Mouse (Mus musculus) heart, adult 8-10 months (tissue): ENCODE measurements at regions not wholly inside any gene's neighbourhood (a gene's known extent, or its start where the extent isn't known, plus 50 kb on each side); places are given as distances from the start of the nearest gene placed in this dataset.

Source experiments
- DNase-seq: peaks from one replicate; pipeline ENCODE4 v3.0.0; 2022; ENCODE audit warnings: low spot score

- DNase-seq, result no peak
Measured at GRCm38 (mm10) chr10:99959279-99959678, 56.2 kb upstream of the Kitl start.

- no peak for DNase-seq
Measured at GRCm38 (mm10) chr10:99952486-99952885, 62.9 kb upstream of the Kitl start.

GRCm38 (mm10) chr10:99951718-99952117 is 63.7 kb upstream of the Kitl start:
- peak; percentile 62 for DNase-seq

- DNase-seq, result no peak
Measured at GRCm38 (mm10) chr10:99951316-99951715, 64.1 kb upstream of the Kitl start.

- DNase-seq, result no peak
Measured at GRCm38 (mm10) chr10:99948740-99949139, 66.7 kb upstream of the Kitl start.

- no peak for DNase-seq
Measured at GRCm38 (mm10) chr10:99945418-99945817, 70.0 kb upstream of the Kitl start.

- DNase-seq, result peak; percentile 21
Measured at GRCm38 (mm10) chr10:99941665-99942064, 73.8 kb upstream of the Kitl start.

- no peak for DNase-seq
Measured at GRCm38 (mm10) chr10:99938901-99939300, 76.5 kb upstream of the Kitl start.

GRCm38 (mm10) chr10:99937921-99938618 is 77.4 kb upstream of the Kitl start:
- no peak for DNase-seq

- no peak for DNase-seq
Measured at GRCm38 (mm10) chr10:99929191-99929590, 86.2 kb upstream of the Kitl start.

GRCm38 (mm10) chr10:99927913-99928312 is 87.5 kb upstream of the Kitl start:
- no peak for DNase-seq

- DNase-seq, result peak; percentile 23
Measured at GRCm38 (mm10) chr10:99926327-99926954, 89.0 kb upstream of the Kitl start.

GRCm38 (mm10) chr10:99924541-99924940 is 90.9 kb upstream of the Kitl start:
- DNase-seq, result no peak

- no peak for DNase-seq
Measured at GRCm38 (mm10) chr10:99919925-99920324, 95.5 kb upstream of the Kitl start.

GRCm38 (mm10) chr10:99918567-99919320 is 96.7 kb upstream of the Kitl start:
- no peak for DNase-seq

- no peak for DNase-seq
Measured at GRCm38 (mm10) chr10:99913846-99914187, 101.6 kb upstream of the Kitl start.

GRCm38 (mm10) chr10:99913001-99913845 is 102.2 kb upstream of the Kitl start:
- DNase-seq, result peak; percentile 24

GRCm38 (mm10) chr10:99910011-99910723 is 105.3 kb upstream of the Kitl start:
- no peak for DNase-seq

- DNase-seq, result no peak
Measured at GRCm38 (mm10) chr10:99908044-99908443, 107.4 kb upstream of the Kitl start.

GRCm38 (mm10) chr10:99906778-99907435 is 108.5 kb upstream of the Kitl start:
- no peak for DNase-seq
